Mouse (Mus musculus): ENCODE measurements at regions not wholly inside any gene's neighbourhood (a gene's known extent, or its start where the extent isn't known, plus 50 kb on each side); places are given as distances from the start of the nearest gene placed in this dataset.

DNA sequence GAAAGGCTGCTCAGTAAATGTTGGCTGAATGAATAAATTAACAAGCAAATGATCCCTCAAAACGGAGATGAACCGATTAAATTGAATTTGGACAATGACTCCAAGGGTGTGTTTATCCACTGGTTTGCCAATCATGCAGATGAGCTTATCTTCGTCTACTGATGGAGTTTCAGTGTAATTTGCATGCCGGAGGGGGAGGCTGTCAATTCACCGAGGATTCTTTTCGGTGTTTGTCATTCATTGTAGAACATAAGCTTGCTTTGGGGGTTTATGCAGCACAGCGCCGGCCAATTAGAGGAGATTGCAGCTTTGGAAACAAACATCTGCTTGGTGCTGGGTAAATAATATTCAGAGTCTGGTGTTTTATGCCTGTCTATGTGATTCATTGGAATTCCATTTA, 132.7 kb downstream of the Otoa start:
- WGBS, result 79% methylated on average over 8 of the region's 8 CpGs
- no peak for DNase-seq (ENCODE audit: low read depth, low spot score)

GRCm38 (mm10) chr7:121215032-121215431, 133.6 kb downstream of the Otoa start:
- WGBS, result 60% methylated on average over 3 of the region's 3 CpGs
- no peak for DNase-seq (ENCODE audit: low read depth, low spot score)

DNA sequence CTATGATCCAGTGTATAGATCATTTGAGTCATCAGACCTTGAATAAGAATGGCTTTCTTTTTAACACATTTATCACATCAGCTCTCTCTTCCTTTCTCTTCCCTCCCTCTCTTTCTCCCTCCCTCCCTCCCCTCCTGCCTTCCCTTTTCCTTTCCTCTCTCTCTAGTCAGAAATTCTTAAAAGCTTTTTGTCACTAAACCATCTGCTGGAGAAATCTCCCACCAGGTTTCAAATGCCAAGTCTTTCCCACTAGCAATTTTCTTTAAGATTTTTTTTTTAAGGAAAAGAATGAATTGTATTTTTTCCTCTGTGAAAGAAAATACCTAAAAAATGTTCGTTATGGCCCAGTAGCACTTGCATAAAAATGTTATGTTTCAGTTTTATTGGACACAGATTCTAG, 134.3 kb downstream of the Otoa start:
- no peak for DNase-seq (ENCODE audit: low read depth, low spot score)
- WGBS, result 55% methylated on average over 1 of the region's 1 CpGs

DNA sequence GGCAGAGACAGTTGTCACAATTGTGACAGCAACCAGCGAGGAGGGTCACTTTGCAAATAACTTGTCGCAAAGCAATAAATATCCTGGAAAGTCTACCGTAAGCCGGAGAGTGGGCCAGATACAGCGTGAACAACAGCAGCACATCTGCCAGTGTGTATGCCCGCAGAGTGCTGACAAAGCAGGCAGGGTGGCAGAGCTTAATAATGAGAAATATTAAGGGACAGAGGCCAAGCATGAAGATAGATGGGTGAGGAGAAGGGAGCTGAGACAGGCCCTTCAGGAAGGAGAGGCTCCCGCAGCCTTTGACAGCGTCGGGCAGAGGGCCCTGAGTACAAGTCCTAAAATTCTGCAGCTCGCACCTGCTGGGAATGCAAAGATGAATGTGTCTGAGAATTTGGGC, 136.6 kb downstream of the Otoa start:
- no peak for DNase-seq (ENCODE audit: low read depth, low spot score)
- WGBS, result 67% methylated on average over 10 of the region's 10 CpGs

- no peak for DNase-seq (ENCODE audit: low read depth, low spot score)
- WGBS, result 92% methylated on average over 7 of the region's 7 CpGs
Observed at GRCm38 (mm10) chr7:121221158-121221557, 139.7 kb downstream of the Otoa start.

DNA sequence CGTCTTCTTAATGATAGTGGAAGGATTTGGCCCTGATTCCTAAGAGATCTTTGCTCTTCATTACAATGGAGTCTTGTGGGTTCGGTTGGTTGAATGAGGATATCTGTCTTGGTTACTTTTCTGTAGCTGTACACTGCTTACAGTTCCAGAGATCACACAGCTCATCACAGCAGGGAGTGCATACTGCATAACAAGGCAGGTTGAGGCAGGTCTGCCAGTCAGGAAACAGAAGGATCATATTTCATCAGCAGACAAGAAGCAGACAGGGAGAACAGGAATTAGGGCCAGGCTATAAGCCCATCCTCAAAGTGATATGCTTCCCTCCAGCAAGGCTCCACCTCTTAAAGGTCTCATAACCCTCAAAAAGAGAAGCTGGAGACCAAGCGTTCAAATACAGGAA, 150.4 kb downstream of the Otoa start:
- DNase-seq (ENCODE audit: low read depth, low spot score), result no peak
- 66% methylated on average over 3 of the region's 3 CpGs for WGBS

DNA sequence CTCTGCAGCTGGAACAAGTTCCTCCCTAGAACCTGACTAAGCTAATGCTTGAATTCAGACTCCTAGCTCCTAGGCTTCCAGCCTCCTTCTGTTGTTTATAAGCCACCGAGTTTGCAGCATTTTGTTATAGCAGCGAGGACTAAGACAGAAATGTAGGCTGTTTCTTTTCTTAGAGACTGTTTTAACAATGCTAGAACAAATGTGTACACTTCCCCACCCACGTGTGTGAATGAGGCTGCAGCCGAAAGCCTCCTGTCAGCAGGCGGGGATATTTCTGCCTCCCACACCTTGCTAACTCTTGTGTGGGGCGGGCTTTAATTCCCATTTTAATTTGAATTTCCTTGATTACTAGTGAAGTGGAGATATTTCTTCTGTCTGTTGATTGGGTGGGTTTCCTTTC, 153.4 kb downstream of the Otoa start:
- 43% methylated on average over 6 of the region's 6 CpGs for WGBS
- no peak for DNase-seq (ENCODE audit: low read depth, low spot score)

- no peak for DNase-seq (ENCODE audit: low read depth, low spot score)
- 69% methylated on average over 6 of the region's 6 CpGs for WGBS
Observed at GRCm38 (mm10) chr7:121239731-121240130, 151.9 kb upstream of the Hs3st2 start.

- DNase-seq (ENCODE audit: low read depth, low spot score), result no peak
- WGBS, result 52% methylated on average over 6 of the region's 6 CpGs
Observed at GRCm38 (mm10) chr7:121247845-121248244, 143.8 kb upstream of the Hs3st2 start.

DNA sequence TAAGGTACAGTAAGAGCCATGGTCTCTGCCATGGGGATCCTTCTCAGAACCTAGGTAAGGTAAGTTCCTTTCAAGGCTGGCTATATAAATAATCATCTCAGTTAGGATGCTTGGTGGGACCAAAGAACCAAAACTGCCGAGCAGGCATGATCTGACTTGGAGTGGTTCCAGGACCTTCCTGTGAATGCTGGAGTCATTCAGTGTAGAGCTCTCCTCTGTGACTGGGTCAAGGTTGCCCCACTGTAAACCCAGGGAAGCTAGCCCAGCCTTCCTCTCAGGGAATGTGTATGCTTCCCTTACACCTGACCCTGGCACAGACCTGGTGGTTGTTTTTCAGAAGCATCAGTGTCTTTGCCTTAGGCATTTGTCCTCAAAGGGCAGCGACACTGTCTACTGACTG, 134.2 kb upstream of the Hs3st2 start:
- WGBS, result 65% methylated on average over 2 of the region's 2 CpGs
- no peak for DNase-seq (ENCODE audit: low read depth, low spot score)

DNA sequence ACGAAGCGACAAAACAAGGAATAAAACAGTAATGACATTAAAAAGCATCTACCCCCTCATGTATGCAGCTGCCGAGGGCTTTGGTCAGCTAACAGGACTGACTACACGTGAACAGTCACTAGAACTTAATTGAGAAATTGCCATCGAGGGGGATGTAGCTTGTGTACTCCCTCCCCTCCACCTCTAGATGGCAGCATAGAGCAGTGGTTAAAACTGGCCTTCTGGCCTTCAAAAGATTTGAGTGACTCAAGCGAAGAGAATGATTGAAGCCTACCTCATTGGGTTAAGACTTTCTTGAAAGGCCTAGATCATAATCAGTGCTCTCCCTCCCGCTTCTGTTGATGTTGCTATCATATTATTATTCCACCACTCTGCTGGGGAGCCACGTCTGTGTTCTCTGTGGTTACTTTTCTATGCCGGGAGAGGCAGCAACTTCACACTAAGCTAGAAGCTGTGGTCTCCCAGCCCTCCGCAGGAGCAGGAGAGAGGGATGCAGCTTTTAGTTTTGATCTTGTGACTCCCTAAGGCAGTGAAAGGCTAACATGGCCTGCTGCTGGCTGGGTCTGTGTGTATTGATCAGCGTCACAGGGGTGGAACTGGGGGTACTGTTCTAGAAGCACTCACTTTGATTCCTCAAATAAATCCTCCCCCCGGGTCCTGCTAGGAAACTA, 132.7 kb upstream of the Hs3st2 start:
- DNase-seq (ENCODE audit: low read depth, low spot score), result peak; percentile 37
- WGBS, result 46% methylated on average over 12 of the region's 12 CpGs

GRCm38 (mm10) chr7:121259497-121260009, 132.1 kb upstream of the Hs3st2 start:
- DNase-seq (ENCODE audit: low read depth, low spot score), result no peak
- WGBS, result 90% methylated on average over 21 of the region's 21 CpGs

- WGBS, result 71% methylated on average over 2 of the region's 2 CpGs
- DNase-seq (ENCODE audit: low read depth, low spot score), result no peak
Observed at GRCm38 (mm10) chr7:121269358-121269757, 122.3 kb upstream of the Hs3st2 start.

- no peak for DNase-seq (ENCODE audit: low read depth, low spot score)
- 19% methylated on average over 1 of the region's 1 CpGs for WGBS
Observed at GRCm38 (mm10) chr7:121280597-121280996, 111.1 kb upstream of the Hs3st2 start.

- 25% methylated on average over 7 of the region's 7 CpGs for WGBS
- no peak for DNase-seq (ENCODE audit: low read depth, low spot score)
Observed at GRCm38 (mm10) chr7:121282154-121282553, 109.5 kb upstream of the Hs3st2 start.

DNA sequence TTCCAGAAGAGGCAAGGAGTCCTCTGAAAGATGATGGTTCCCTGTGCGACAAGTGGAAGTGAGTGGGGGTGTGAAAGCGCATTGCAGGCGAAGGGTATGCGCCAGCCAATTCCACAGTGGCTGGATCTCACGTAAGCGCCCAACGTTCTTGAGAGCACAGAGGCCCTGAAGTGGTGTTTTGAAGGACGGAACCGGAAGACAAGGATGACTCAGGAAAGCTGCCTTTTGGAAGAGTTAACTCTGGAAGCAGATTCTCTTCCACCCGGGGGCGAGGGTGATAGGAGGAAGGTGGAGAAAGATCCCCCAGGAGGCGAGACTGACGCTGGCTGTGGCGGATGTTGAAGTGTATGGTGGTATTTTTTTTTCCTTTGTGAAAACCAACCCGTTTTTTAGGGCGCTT, 101.9 kb upstream of the Hs3st2 start:
- WGBS, result 81% methylated on average over 16 of the region's 16 CpGs
- no peak for DNase-seq (ENCODE audit: low read depth, low spot score)

- WGBS, result 59% methylated on average over 3 of the region's 3 CpGs
- no peak for DNase-seq (ENCODE audit: low read depth, low spot score)
Observed at GRCm38 (mm10) chr7:121296151-121296695, 95.4 kb upstream of the Hs3st2 start.

GRCm38 (mm10) chr7:121312961-121313587, 78.6 kb upstream of the Hs3st2 start:
- 18% methylated on average over 19 of the region's 19 CpGs for WGBS
- DNase-seq (ENCODE audit: low read depth, low spot score), result no peak

DNA sequence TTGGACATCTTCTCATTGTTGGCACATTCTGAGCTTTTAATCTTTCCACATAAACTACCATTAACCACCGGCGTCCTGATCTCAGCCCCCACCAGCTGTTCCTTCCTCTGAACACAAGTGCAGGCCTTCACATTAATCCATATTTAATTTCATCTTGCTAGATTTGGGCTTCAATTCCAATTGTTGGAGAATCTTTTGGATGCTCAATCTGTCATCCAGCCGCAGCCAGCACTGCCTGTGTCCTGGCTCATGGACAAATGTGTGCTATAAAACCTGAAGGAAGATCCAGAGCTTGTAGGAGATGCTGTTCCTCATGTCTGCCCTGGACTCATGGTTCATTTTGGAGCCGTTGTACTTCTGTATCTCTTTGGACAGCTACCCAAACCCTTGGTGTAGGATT, 77.1 kb upstream of the Hs3st2 start:
- WGBS, result 65% methylated on average over 4 of the region's 4 CpGs
- DNase-seq (ENCODE audit: low read depth, low spot score), result no peak

DNA sequence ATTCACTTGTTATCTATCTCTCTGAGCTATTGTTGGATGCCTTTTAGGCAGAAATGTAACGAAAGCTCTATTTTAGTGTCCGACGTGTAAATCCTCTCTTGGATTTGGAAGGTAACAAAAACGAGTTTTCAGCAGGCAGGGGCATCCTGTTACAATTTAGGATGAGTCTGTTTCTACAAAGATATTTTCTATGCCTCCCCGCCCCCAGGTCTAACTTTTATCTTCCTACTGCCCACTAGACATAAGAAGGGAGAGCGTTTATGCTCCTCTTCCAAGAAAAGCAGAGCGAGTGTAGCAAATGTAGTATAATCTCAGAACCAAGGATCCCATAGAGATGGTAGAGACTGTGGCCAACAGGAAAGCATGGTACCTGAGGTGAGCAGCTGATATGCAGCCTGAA, 62.4 kb upstream of the Hs3st2 start:
- DNase-seq (ENCODE audit: low read depth, low spot score), result no peak

DNA sequence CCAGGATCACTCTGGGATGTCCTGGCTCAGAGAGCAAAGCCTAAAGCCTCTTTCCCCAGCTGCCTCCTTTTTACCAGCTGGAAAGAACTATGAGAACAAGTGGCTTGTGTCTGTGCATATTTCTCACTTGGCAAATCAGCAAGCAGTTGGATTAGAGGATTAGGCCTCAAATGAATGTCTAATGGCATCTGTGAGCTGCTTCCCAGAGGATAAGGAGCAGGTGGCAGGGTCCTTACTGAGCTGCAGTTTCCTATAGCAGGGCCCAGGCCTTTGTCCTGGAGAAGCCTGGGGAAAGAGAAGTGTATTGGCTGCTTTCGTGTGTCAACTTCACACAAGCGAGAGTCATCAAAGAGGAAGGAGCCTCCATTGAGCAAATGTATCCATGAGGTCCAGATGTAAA, 59.1 kb upstream of the Hs3st2 start:
- no peak for DNase-seq (ENCODE audit: low read depth, low spot score)
- 74% methylated on average over 2 of the region's 2 CpGs for whole genome bisulfite sequencing

More for the DNA sequence above, 62.4 kb upstream of the Hs3st2 start:
- WGBS, result 78% methylated on average over 7 of the region's 7 CpGs

Measured in large intestine, adult 2 months (tissue).